Mouse (Mus musculus) MEL (cell line): ENCODE data around the gene Kifc5b.

ENCODE experiments used
- CHD2 ChIP-seq: IDR thresholded peaks from 2 replicates; pipeline ENCODE4 v1.6.1; 2011; ENCODE audit warnings: low read length, improper control_type of control experiment
- CTCF ChIP-seq, 3 experiments: IDR thresholded peaks in 2 of 3; conservative IDR thresholded peaks in 1 of 3; 2 replicates each; pipeline ENCODE4 v1.5.1; 2011 to 2012; ENCODE audit warnings: low read length in 3 of 3, low read depth in 2 of 3, mild to moderate bottlenecking in 2 of 3, improper control_type of control experiment in 1 of 3, inconsistent platforms in 1 of 3, mixed read lengths in 1 of 3, moderate library complexity in 1 of 3; ENCODE audit not compliant: control insufficient read depth in 1 of 3, insufficient read depth in 1 of 3, poor library complexity in 1 of 3, severe bottlenecking in 1 of 3
- ELF1 ChIP-seq: IDR thresholded peaks from 2 replicates; pipeline ENCODE4 v1.6.1; 2014; ENCODE audit warnings: low read depth, mild to moderate bottlenecking, inconsistent platforms, low read length, improper control_type of control experiment, moderate library complexity
- EP300 ChIP-seq, 2 experiments: IDR thresholded peaks; 2 replicates each; pipeline ENCODE4 v1.6.1; 2011; ENCODE audit warnings: improper control_type of control experiment in 2 of 2, low read length in 2 of 2, low read depth in 1 of 2, mild to moderate bottlenecking in 1 of 2
- MEF2A ChIP-seq: IDR thresholded peaks from 2 replicates; pipeline ENCODE4 v1.6.1; 2014; ENCODE audit warnings: low read depth, mild to moderate bottlenecking, inconsistent platforms, low read length, improper control_type of control experiment; ENCODE audit not compliant: poor library complexity, insufficient replicate concordance, severe bottlenecking; ENCODE audit errors: extremely low read depth
- POLR2A ChIP-seq, 2 experiments: IDR thresholded peaks; 2 replicates each; pipeline ENCODE4 v1.6.1; 2011 to 2012; ENCODE audit warnings: low read length in 2 of 2, mild to moderate bottlenecking in 2 of 2, control low read depth in 1 of 2, improper control_type of control experiment in 1 of 2, low read depth in 1 of 2, moderate library complexity in 1 of 2; ENCODE audit not compliant: control insufficient read depth in 1 of 2, insufficient read depth in 1 of 2, poor library complexity in 1 of 2
- USF1 ChIP-seq: IDR thresholded peaks from 2 replicates; pipeline ENCODE4 v1.6.1; 2014; ENCODE audit warnings: low read depth, mild to moderate bottlenecking, inconsistent platforms, low read length, improper control_type of control experiment, moderate library complexity

DNA sequence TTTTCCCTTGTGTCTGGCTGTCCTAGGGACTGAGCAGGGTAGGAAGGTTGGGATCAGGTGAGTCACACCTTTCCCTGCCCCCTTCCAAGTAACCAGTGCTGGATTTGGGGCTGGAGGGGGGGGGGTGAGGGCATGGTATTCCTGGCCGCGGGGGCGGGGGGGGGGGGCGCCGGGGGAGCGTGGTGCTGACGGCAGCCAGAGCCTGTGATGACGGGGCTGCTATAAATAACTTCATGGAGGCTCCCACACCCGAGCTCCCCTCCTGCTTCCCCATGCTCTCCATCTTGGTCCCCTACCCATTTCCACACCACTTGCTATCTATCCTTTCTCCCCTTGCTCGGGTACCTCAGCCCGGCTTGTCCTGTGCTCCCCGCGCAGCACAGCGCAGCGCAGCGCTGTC is 36.8 kb downstream of the Kifc5b start:
- TF ChIP-seq POLR2A (IDR thresholded peaks at IDR 0.05; ENCODE audit: control insufficient read depth in 1 of 2, insufficient read depth in 1 of 2, low read depth in 1 of 2, low read length in 2 of 2, poor library complexity in 1 of 2) (no peak), MEF2A (no peak), CTCF (IDR thresholded peaks at IDR 0.05 in 2 of 3, conservative IDR thresholded peaks at IDR 0.05 in 1 of 3; ENCODE audit: control insufficient read depth in 1 of 3, insufficient read depth in 1 of 3, low read depth in 2 of 3, low read length in 3 of 3, poor library complexity in 1 of 3, severe bottlenecking in 1 of 3) (no peak), USF1 (no peak), CHD2 (no peak), EP300 (IDR thresholded peaks at IDR 0.05; ENCODE audit: low read depth in 1 of 2, low read length in 2 of 2) (no peak), ELF1 (no peak)
